Mouse (Mus musculus): ENCODE results near the gene Hoxc13. TPM values are rescaled to one million over a fixed set of nuclear protein-coding genes. Genes with fewer than 3 reads are reported as not detected.

Gene Hoxc13
- total RNA-seq (2021), result not detected

DNA sequence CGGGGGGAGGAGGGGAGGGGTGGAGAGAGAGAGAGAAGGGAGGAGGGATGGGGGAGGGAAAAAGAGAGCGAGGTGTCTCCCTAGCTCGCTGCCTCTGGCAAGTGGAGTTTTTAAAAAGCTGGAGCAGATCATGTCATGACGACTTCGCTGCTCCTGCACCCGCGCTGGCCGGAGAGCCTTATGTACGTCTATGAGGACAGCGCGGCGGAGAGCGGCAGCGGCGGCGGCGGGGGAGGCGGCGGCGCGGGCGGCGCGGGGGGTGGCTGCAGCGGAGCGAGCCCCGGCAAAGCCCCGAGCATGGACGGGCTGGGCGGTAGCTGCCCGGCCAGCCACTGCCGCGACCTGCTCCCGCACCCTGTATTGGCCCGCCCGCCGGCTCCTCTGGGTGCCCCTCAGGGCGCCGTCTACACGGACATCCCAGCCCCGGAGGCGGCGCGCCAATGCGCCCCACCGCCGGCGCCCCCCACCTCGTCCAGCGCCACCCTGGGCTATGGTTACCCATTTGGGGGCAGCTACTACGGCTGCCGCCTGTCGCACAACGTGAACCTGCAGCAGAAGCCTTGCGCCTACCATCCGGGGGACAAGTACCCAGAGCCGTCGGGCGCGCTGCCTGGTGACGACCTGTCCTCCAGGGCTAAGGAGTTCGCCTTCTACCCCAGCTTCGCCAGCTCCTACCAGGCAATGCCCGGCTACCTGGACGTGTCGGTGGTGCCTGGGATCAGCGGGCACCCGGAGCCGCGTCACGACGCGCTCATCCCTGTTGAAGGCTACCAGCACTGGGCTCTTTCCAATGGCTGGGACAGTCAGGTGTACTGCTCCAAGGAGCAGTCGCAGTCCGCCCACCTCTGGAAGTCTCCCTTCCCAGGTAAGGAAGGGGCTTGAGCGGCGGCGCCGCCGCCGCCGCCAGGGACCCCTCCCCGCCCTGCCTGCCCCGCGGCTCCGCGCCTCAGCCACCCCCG is at the start of gene Hoxc13:
Hoxc13 (plus strand) TSS at position 51 of the 959 bp plus-strand sequence.
- DNase-seq (ENCODE audit: low spot score), result no peak
- intact Hi-C loops (cut with DNase I), result no loop called here

GRCm38 (mm10) chr15:102885803-102886202 is 35.1 kb upstream of the Hoxc13 start:
- intact Hi-C loops (cut with DNase I), result no loop called here
- DNase-seq (ENCODE audit: low spot score), result no peak

GRCm38 (mm10) chr15:102895115-102895514 is 25.8 kb upstream of the Hoxc13 start:
- DNase-seq (ENCODE audit: low spot score), result no peak
- intact Hi-C loops (cut with DNase I), result no loop called here

GRCm38 (mm10) chr15:102904946-102905345 is 16.0 kb upstream of the Hoxc13 start:
- intact Hi-C loops (cut with DNase I), result no loop called here
- no peak for DNase-seq (ENCODE audit: low spot score)

DNA sequence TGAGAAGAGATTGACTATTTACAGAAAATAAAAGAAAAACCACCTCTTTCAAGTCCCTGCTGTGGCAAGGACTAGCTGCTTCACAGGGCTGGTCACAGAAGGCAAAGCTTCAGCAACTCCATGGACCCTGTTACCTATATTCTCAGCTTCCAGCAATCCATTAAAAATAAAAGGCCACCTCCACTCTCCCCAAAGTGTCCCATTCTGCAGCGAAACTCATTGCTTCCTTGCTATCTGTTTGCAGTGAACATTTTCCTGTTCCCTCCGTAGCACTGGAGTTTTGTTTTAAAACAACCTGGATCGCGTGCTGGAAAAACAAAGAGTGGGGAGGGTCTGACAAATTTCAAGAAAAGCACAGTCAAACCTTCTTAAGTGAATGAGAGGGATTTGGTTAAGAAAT is 11.4 kb upstream of the Hoxc13 start:
- no peak for DNase-seq (ENCODE audit: low spot score)
- intact Hi-C loops (cut with DNase I), result no loop called here

GRCm38 (mm10) chr15:102910038-102910437 is 10.9 kb upstream of the Hoxc13 start:
- intact Hi-C loops (cut with DNase I), result no loop called here
- no peak for DNase-seq (ENCODE audit: low spot score)

DNA sequence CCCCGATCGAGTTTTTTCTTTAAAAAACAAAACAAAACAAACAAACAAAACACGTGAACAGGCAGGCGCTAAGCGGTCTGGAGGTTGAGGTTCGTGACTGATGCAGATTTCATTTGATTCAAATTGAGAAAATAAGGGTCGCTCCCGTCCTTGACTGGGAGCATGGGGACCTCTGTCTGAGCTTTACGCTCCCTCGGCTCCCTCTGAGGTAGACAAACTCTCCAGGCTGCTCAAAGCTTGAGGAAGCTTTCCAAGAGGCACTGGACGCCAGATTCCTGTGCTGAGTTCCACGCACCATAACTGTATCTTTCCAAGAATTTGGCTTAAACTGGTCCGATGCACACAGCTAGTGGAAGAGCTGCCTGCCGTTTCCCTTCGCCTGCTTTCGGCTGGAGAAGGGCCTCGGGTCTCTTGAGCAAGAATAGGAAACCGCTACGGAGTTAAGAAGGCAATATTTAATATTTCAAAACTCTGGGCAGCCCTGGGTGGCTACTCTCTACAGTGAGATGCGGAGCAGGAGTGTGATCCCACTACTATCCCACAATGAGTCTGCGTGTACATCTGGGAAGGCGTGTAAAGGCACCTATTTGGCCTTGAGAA is 10.3 kb upstream of the Hoxc13 start:
- no peak for DNase-seq (ENCODE audit: low spot score)
- intact Hi-C loops (cut with DNase I), result no loop called here

DNA sequence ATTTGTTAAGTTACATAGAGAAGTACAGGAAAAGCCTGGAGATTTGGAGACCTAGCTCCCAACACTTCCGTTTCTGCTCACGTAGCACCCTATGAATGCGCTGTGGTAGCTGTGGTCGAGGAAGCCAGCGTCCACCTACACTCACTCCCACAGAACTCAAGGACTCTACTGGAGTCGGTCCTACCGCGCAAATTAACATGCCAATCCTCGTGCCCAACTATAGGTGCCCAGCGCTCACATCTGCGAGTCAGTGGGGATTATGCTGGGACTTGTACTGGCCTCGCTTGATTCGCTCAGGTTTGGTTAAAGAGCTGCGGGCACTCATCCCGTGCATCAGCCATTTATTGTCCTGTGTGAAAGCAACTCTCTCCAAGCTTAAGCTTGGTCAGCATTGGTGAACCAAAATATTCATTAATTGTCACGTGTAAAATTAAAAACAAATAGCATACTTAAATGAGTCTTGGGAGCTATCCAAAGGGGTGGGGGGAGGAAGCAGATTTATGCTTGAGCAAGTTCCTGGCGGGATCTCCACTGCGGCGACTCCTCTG is 7.8 kb upstream of the Hoxc13 start:
- DNase-seq (ENCODE audit: low spot score), result no peak
- intact Hi-C loops (cut with DNase I), result no loop called here

DNA sequence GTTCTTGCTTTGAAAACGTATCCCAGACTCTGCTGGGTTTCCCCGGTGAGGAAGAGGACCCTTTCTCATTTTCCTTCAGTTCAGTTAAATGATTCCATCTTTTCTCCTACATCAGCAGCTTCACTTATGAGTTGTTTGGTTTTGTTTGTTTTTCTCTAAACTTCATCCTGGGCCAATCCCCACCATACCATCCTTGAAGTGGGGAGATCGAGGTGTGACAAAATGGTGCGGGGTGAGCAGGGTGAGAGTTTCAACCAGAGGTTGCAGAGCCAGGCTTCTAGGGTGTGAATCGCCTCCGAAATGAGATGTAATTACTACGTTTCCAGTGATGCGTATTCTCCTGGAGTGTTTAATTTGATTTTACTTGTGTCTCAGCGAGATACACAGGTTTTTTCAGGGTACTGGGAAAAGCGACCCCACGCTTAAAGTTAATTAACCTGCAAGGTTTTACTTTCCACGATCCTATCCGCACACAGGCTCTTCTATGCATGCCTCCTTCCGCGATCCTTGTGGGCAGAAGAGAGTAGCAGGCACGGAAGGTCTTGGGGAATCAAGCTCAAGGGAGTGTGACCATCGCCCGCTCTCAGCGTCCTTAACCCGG is 2.8 kb upstream of the Hoxc13 start:
- intact Hi-C loops (cut with DNase I), result no loop called here
- DNase-seq (ENCODE audit: low spot score), result no peak

GRCm38 (mm10) chr15:102918611-102919265 is 2.2 kb upstream of the Hoxc13 start:
- no peak for DNase-seq (ENCODE audit: low spot score)
- intact Hi-C loops (cut with DNase I), result no loop called here

GRCm38 (mm10) chr15:102919336-102920180 is 1.3 kb upstream of the Hoxc13 start:
- no peak for DNase-seq (ENCODE audit: low spot score)
- intact Hi-C loops (cut with DNase I), result no loop called here

- peak; percentile 6 for DNase-seq (ENCODE audit: low spot score)
- intact Hi-C loops (cut with DNase I), result no loop called here
Measured at GRCm38 (mm10) chr15:102920619-102921018, 284 bp upstream of the Hoxc13 start.

DNA sequence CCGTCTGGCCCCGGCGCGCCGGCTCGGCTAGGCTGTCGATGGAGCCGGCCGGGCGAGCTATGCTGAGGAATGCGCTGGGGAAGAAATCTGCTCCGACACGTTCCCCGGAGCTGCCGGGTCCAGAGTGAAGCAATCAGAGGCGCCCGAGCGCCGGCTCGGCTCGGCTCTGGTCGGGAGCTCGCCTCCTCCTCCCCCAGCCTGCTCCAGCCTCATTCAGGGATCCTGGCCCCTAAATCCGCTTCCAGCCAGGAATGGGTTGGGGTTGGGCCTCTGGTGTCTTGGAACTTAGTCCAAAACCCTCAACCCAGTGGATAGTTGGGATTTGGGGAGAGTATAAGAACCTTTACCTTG is 1.1 kb downstream of the Hoxc13 start:
- intact Hi-C loops (cut with DNase I), result no loop called here

GRCm38 (mm10) chr15:102922636-102923500 is 2.0 kb downstream of the Hoxc13 start:
- DNase-seq (ENCODE audit: low spot score), result no peak
- intact Hi-C loops (cut with DNase I), result no loop called here

More for the DNA sequence above, 1.1 kb downstream of the Hoxc13 start:
- DNase-seq (ENCODE audit: low spot score), result no peak

GRCm38 (mm10) chr15:102927032-102927645 is 6.2 kb downstream of the Hoxc13 start:
- no peak for DNase-seq (ENCODE audit: low spot score)
- intact Hi-C loops (cut with DNase I), result no loop called here

- intact Hi-C loops (cut with DNase I), result no loop called here
- DNase-seq (ENCODE audit: low spot score), result no peak
Measured at GRCm38 (mm10) chr15:102931706-102932358, 10.9 kb downstream of the Hoxc13 start.

DNA sequence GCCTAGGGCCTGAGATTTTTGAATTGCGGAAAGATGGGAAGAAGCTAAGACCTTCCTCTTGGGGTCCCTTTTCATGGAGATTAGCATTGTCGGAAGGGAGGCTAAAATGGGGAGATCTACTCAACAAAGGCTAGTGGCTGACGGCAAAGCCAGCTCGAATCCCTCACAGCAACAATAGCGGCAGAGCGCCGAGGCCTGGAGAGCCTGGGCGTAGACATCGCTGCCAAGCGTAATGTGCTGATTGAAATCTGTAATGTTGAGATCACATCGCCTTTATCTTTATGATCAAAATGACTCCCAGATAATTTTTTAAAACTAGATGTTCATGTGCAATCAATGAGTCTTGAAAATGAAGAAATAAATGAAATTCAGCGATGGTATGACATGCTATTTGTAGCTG is 13.5 kb downstream of the Hoxc13 start:
- no peak for DNase-seq (ENCODE audit: low spot score)
- intact Hi-C loops (cut with DNase I), result no loop called here

Measured in heart, postnatal 25 days (tissue).